Mouse (Mus musculus) adrenal gland, adult 10 weeks (tissue): ENCODE results near the gene Vmn2r90. TPM values are rescaled to one million over a fixed set of nuclear protein-coding genes. Genes with fewer than 3 reads are reported as not detected.

Source experiments
- polyA plus RNA-seq: library from polyadenylated mRNA; stranded (reverse); fragments of 350-450 nt; fragmentation: Illumina TruSeq; extraction: RNeasy Lipid Tissue Mini Kit (QIAGEN cat#74804); gene quantifications from one replicate; pipeline ENCODE4 v1.2.3, GENCODE M21; 2014; ENCODE audit warnings: low read depth, low replicate concordance

The Vmn2r90 gene
- not detected for polyA plus RNA-seq

DNA sequence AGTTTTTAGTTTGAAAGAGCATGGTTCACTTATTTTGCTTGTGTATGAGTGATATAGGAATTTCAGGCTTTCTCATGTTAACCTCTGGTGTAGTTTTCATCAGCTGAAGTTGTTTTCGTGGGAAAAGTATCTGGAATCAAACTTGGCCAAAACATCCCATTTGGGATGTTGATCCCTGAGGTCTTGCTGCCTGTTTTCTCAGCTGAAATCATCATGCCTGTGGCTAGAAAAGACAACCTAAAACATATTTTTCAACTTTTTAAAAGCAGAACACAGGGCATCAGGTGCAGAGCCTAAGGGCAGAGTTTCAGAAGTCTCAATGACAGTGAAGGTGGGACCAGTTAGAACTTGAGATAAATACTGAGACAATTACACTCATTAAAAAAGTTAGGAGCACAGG lies at the start of gene Vmn2r90:
Gene Vmn2r90 (plus strand): TSS at position 301 of the 400 bp plus-strand sequence.

Other genes starting within 250 kb of the Vmn2r90 start
- gene Lnpep, start 78.7 kb upstream of the Vmn2r90 start, polyA plus RNA-seq: 207 TPM
- 41.7 TPM for gene Spaca6, start 123.4 kb downstream of the Vmn2r90 start, polyA plus RNA-seq
- not detected for gene Has1, start 151.5 kb downstream of the Vmn2r90 start, polyA plus RNA-seq
- gene Fpr1, start 180.2 kb downstream of the Vmn2r90 start, polyA plus RNA-seq: not detected
- gene Fpr2, start 184.1 kb downstream of the Vmn2r90 start, polyA plus RNA-seq: not detected
- gene Fpr3, start 184.1 kb downstream of the Vmn2r90 start, polyA plus RNA-seq: not detected